Mouse (Mus musculus) urinary bladder, postnatal 36 days (tissue): ENCODE results near the gene Polr1e.
"Not testable (repeated sequence)": the region's sequence is repeated elsewhere in the genome, so short reads cannot be mapped to it uniquely, and the experiment has no call there.

ENCODE experiments used
- DNase-seq, 2 experiments: peaks; one replicate each; pipeline ENCODE4 v3.0.0; 2022; ENCODE audit warnings: low spot score in 2 of 2, mixed read lengths in 1 of 2

The Polr1e gene

DNA sequence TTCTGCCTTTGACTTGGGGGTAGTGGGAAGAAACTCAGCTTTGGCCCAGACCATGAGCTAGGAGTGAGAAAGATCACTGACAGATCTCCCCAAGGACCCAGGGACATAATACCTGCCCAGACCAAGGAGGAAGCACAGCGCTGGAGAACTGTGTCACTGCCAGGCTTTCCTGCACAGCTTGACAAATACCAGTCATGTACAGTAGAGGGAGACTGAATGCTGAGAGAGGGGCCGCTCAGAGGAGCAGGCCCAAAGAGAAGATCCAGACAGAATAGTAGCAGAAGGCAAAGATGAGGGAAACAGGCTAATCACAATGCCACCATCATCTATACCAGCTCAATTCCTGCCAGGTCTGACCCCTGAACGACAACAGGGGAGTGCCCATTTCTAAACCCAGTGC lies 36.5 kb downstream of the Polr1e start:
- DNase-seq: no peak

GRCm38 (mm10) chr4:45055451-45055850 lies 37.1 kb downstream of the Polr1e start:
- peak in 1 of 2 experiments; percentile 19 for DNase-seq

GRCm38 (mm10) chr4:45063836-45064235 lies 45.5 kb downstream of the Polr1e start:
- not testable (repeated sequence) for DNase-seq

DNA sequence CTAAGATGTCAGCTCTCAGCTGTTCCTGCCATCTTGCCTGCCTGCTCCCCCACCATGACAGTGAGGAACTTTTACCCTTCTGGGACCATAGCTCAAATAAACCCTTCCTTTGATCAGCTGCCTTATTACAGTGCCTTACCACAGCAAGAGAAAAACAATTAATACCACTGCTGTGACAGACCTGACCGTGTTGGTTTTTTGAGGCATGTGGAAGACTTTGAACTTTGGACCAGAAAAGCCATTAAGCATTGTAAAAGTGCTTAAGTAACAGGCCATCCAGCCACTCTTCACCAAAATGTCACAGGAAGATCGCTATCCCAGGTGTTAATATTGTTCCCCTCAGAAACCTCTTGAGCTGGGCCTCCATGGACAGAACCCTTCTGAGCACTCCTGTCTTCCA lies 46.2 kb downstream of the Polr1e start:
- DNase-seq: no peak

DNA sequence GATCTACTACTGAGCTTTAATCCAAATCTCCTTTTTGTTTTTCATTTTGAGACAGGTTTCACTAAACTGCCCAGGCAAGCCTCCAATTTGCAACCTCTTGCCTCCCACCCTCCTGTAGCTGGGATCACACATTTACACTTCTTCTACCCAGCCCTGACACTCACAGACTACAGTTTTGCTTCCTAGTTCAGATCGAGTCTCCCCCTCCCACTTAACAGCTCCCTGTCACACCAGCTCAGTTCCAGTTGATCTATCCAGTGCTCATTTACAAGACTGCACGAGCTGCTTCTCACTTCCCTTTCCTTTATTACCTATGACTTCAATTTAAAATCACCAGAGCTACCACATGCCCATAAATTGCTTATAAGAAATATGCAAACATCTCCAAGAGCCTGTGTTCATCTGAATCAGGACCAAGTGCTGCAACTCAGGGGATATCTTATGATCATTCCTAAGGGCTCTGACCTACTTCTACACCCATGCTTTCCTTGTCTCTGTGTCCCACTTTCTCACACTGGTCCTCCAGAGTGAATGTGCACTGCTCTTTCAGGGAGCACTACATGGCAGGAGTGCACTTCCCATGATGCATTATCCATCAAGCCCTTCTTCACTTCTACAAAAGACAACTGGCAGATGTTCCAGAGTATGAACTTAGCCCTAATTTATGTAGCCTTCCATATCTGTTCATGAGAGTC lies 47.8 kb downstream of the Polr1e start:
- no peak for DNase-seq

DNA sequence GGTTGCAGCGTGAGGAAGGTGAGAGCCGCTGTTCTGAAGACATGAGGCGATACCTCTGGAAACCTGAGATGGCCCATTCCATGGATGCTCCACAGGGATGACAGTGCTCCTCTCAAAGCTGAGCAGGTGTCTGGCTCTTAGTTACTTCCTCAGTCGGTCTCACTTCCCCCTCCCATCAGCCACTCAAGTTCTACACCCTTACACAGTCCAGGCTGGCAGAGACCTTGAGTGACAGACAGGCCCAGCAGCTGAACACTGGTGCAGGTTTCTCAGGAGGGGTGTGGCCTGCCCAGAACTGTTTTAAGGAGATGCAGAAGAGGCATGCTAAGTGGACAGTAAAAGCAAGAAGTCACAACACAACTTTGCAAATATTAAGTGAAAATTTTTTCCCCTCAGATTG lies 49.4 kb downstream of the Polr1e start:
- no peak for DNase-seq

DNA sequence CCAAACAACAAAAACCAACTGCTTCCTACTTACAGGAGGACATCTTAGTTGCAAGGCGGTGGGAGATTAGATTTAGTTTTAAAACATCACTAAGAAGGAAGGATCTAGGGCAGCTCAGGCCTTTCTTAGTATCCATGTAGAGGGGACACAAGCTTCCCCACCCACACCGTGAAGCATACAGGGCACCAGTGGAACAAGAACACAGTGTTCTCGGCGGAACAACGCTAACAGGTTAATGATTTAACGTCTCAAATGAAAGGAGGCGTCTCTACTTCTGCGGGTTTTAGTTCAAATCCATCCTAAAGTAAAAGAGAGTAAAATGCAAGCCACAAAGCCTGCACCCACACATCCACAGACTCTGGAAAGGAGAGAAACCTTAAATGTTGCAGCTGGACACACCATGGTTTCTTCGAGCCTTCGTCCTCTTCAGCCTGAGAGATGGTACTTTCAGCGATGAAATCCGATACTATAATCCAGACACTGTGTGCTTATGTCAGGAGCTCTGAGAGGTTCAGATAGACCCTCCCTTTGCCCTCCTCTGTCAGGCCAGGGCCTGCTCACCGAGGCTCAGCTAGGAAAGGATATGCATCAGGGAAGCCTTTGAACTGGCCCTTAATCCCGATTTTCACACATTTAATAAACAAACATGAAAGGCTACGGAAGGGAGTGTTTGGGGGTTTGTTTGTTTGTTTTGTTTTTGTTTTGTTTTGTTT lies 54.0 kb downstream of the Polr1e start:
- DNase-seq: no peak

- no peak for DNase-seq
Measured at GRCm38 (mm10) chr4:45073544-45073943, 55.2 kb downstream of the Polr1e start.

GRCm38 (mm10) chr4:45081041-45081440 lies 62.7 kb downstream of the Polr1e start:
- not testable (repeated sequence) for DNase-seq

GRCm38 (mm10) chr4:45082951-45083350 lies 64.6 kb downstream of the Polr1e start:
- DNase-seq: no peak

DNA sequence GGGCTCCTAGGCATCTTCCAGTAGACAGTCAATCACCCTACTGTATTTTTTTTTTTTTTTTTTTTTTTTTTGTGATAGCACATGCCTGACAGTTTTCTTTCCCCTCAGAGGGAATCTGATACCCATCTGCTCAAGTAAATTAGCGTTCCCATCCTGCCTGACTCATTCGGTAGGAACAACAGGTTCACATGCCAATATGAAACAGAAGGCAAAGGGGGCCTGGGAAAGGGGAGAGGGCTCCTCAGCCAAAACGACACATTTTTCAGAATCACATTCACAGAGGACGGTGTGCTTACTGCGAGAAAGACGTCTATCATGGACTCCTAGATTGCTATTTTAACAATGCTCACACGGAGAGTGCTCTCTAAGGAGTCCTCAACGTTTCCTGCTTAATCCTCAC lies 65.1 kb downstream of the Polr1e start:
- no peak for DNase-seq

DNA sequence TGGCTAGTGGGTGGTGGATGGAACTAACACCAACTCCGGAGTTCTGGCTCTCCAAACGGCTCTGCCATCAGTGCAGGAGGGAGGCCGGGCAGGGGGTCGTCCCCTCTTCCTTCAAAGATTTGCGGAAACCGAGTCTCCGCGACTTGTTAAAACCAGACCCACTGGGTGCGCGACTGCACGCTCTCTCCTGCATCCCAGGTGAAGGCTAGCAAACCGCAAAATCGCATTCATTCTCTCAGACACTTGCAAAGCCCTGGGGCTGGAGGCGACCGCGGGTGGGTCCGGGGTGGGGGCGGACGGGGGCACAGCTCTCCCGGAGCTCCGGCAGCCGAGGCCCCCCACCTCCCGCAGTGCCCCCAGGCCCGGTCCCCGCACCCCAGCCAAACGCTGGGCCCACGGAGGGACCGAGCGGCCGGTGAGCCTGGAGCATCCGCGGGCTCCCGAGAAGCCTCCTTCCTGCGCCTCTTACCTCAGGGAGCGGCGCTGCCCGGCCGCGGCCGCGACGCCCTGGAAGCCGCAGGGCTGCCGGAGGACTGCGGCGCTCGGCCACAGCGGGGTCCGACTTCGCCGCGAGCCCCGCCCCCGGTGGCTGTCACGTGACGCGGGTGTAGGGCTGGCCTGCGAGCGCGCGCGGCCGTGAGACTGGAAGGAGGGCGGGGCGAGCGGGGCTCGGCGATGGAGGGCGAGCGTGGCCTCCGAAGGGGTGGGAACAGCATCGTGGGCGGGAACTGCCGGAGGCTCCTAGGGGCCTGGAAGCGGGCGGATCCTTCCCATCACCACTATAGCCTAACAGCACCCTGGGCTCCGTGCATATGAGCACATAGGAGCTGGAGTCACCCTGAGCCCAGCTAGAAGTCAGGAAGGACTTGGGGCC lies 65.9 kb downstream of the Polr1e start, which contains the start of gene Fbxo10:
Gene Fbxo10 (minus strand): TSS at position 584 of the 874 bp plus-strand sequence.
- peak; percentile 83 to 92 for DNase-seq

DNA sequence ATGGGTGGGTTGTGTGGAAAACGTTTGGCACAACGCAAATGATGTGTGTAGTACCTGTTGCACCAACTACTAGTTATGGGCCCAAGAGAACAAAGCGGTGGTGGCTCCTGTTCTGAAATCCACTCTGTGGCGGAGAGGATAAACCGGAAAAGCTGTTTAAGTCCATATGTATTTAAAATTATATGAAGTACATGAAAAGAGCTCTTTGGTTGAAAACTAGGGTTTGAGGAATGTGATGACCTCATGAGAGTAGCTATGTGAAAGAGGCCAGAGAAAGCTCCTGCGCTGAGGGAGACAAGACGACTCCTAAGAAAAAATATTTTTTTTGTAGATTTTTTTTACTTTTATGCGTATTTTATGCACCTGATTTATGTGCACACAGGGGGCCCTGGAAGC lies 66.5 kb downstream of the Polr1e start:
- no peak for DNase-seq
